Mouse (Mus musculus): ENCODE measurements around the gene Echdc3. TPM values are rescaled to one million over a fixed set of nuclear protein-coding genes. Genes with fewer than 3 reads are reported as not detected.

Gene Echdc3
- polyA plus RNA-seq, 1 experiment from 2014 or later: 2.4 TPM

- Histone ChIP-seq H3K9ac (ENCODE audit: low read depth, low read length) (no peak overlapping the region), H3K36me3 (ENCODE audit: control insufficient read depth, insufficient read depth, low read length) (no peaks in the 10 kb centered on the region), H3K9me3 (ENCODE audit: control insufficient read depth, low read length) (no peaks in the 10 kb centered on the region), H3K27ac (ENCODE audit: low read depth, low read length) (no peak overlapping the region), H3K27me3 (ENCODE audit: control insufficient read depth, insufficient read depth, low read length) (no peaks in the 10 kb centered on the region), H3K4me3 (ENCODE audit: low read depth, low read length) (no peak overlapping the region), H3K4me2 (replicated peaks; ENCODE audit: low read depth, low read length) (no peak overlapping the region), H3K4me1 (replicated peaks; ENCODE audit: control insufficient read depth, insufficient read depth, low read length) (no peaks in the 10 kb centered on the region)
- ATAC-seq (ENCODE audit: low FRiP score) (no peak), DNase-seq (ENCODE audit: low spot score) (no peak)
- 88% methylated on average over 4 of the region's 4 CpGs for WGBS
Observed at GRCm38 (mm10) chr2:6157208-6157607, 55.6 kb downstream of the Echdc3 start.

DNA sequence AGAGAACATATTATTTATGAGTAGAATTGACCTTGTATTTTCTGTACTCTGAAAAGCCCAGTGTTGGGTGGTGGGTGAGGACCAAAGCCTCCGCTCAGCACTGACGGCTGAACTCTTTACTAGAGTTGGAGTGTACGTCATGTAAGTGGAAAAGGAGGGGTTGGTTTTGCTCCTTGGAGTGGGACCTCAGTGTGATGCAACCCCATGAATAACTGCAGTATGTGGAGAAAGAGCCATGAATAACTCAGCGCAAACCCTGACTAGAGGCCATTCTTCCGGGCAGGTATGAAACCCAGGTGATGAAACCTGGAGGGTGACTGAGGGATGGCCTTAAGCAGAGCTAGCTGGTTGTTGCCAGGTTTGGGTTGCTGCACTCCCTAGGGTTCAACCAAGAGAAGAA lies 63.0 kb downstream of the Echdc3 start:
- no peak for ATAC-seq (ENCODE audit: low FRiP score)
- no peaks in the 10 kb centered on the region for H3K9me3 ChIP-seq (ENCODE audit: control insufficient read depth, low read length)
- H3K4me3 ChIP-seq (ENCODE audit: low read depth, low read length): no peak overlapping the region
- H3K9ac ChIP-seq (ENCODE audit: low read depth, low read length): no peak overlapping the region
- no peaks in the 10 kb centered on the region for H3K36me3 ChIP-seq (ENCODE audit: control insufficient read depth, insufficient read depth, low read length)
- H3K4me2 ChIP-seq (replicated peaks; ENCODE audit: low read depth, low read length): no peak overlapping the region
- no peak overlapping the region for H3K27ac ChIP-seq (ENCODE audit: low read depth, low read length)
- WGBS: 97% methylated on average over 5 of the region's 5 CpGs
- DNase-seq (ENCODE audit: low spot score): no peak
- H3K27me3 ChIP-seq (ENCODE audit: control insufficient read depth, insufficient read depth, low read length): no peaks in the 10 kb centered on the region
- H3K4me1 ChIP-seq (replicated peaks; ENCODE audit: control insufficient read depth, insufficient read depth, low read length): no peaks in the 10 kb centered on the region

- Histone ChIP-seq H3K4me2 (replicated peaks; ENCODE audit: low read depth, low read length) (no peak overlapping the region), H3K9ac (ENCODE audit: low read depth, low read length) (no peak overlapping the region), H3K4me3 (ENCODE audit: low read depth, low read length) (no peak overlapping the region), H3K9me3 (ENCODE audit: control insufficient read depth, low read length) (no peaks in the 10 kb centered on the region), H3K4me1 (replicated peaks; ENCODE audit: control insufficient read depth, insufficient read depth, low read length) (no peaks in the 10 kb centered on the region), H3K27me3 (ENCODE audit: control insufficient read depth, insufficient read depth, low read length) (no peaks in the 10 kb centered on the region), H3K27ac (ENCODE audit: low read depth, low read length) (no peak overlapping the region), H3K36me3 (ENCODE audit: control insufficient read depth, insufficient read depth, low read length) (no peaks in the 10 kb centered on the region)
- DNase-seq (ENCODE audit: low spot score): no peak
- ATAC-seq (ENCODE audit: low FRiP score): no peak
- WGBS: 83% methylated on average over 7 of the region's 7 CpGs
Observed at GRCm38 (mm10) chr2:6146901-6147300, 65.9 kb downstream of the Echdc3 start.

DNA sequence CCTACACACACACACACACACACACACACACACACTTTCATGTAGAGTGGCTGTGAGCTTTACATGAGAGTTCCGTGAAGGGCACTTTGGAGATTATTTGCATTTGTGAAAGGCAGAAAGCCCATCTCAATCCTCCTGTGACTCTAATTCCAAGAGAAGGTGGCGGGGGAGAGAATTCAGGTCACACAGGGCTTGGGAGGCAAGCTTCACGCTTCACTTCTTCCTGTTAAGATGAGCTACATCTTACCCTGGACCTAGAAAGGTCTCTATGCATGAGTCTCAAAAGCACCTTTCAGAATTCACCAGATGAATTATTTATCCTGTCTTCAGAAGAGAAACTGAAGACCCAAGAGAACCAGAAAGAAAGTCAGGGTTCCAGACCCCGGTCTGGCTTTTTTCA lies 66.6 kb downstream of the Echdc3 start:
- H3K4me2 ChIP-seq (replicated peaks; ENCODE audit: low read depth, low read length): no peak overlapping the region
- no peaks in the 10 kb centered on the region for H3K4me1 ChIP-seq (replicated peaks; ENCODE audit: control insufficient read depth, insufficient read depth, low read length)
- no peak for ATAC-seq (ENCODE audit: low FRiP score)
- no peak overlapping the region for H3K27ac ChIP-seq (ENCODE audit: low read depth, low read length)
- WGBS: 85% methylated on average over 4 of the region's 4 CpGs
- H3K9me3 ChIP-seq (ENCODE audit: control insufficient read depth, low read length): no peaks in the 10 kb centered on the region
- H3K4me3 ChIP-seq (ENCODE audit: low read depth, low read length): no peak overlapping the region
- H3K27me3 ChIP-seq (ENCODE audit: control insufficient read depth, insufficient read depth, low read length): no peaks in the 10 kb centered on the region
- no peaks in the 10 kb centered on the region for H3K36me3 ChIP-seq (ENCODE audit: control insufficient read depth, insufficient read depth, low read length)
- no peak overlapping the region for H3K9ac ChIP-seq (ENCODE audit: low read depth, low read length)
- no peak for DNase-seq (ENCODE audit: low spot score)

DNA sequence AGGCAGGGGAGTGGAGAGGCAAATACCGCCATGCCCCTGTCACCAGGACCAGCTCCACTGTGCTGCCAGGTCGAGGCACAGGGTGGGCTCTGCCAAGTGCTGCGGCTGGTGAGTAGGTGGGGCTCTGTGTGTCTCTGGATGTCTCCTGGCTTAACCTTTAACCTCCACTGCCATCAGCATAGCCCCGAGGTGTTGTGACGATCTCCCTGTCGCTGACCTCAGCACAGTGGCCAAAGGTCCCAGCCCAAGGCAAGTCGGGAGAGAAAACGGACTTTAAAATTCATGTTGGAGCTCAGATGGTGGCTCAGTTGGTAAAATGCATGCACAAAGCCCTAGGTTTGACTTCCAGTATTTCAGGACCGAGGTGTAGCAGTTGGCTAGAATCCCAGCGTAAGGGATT lies 67.2 kb downstream of the Echdc3 start:
- DNase-seq (ENCODE audit: low spot score) (no peak), ATAC-seq (ENCODE audit: low FRiP score) (no peak)
- Histone ChIP-seq H3K4me1 (replicated peaks; ENCODE audit: control insufficient read depth, insufficient read depth, low read length) (no peaks in the 10 kb centered on the region), H3K4me3 (ENCODE audit: low read depth, low read length) (no peak overlapping the region), H3K9ac (ENCODE audit: low read depth, low read length) (no peak overlapping the region), H3K4me2 (replicated peaks; ENCODE audit: low read depth, low read length) (no peak overlapping the region), H3K27ac (ENCODE audit: low read depth, low read length) (no peak overlapping the region), H3K9me3 (ENCODE audit: control insufficient read depth, low read length) (no peaks in the 10 kb centered on the region), H3K36me3 (ENCODE audit: control insufficient read depth, insufficient read depth, low read length) (no peaks in the 10 kb centered on the region), H3K27me3 (ENCODE audit: control insufficient read depth, insufficient read depth, low read length) (no peaks in the 10 kb centered on the region)
- WGBS: 80% methylated on average over 10 of the region's 10 CpGs

- DNase-seq (ENCODE audit: low spot score): no peak
- H3K9ac ChIP-seq (ENCODE audit: low read depth, low read length): no peak overlapping the region
- no peak overlapping the region for H3K27ac ChIP-seq (ENCODE audit: low read depth, low read length)
- ATAC-seq (ENCODE audit: low FRiP score): no peak
- H3K4me3 ChIP-seq (ENCODE audit: low read depth, low read length): no peak overlapping the region
- H3K9me3 ChIP-seq (ENCODE audit: control insufficient read depth, low read length): no peaks in the 10 kb centered on the region
- H3K36me3 ChIP-seq (ENCODE audit: control insufficient read depth, insufficient read depth, low read length): no peaks in the 10 kb centered on the region
- H3K4me2 ChIP-seq (replicated peaks; ENCODE audit: low read depth, low read length): no peak overlapping the region
- H3K4me1 ChIP-seq (replicated peaks; ENCODE audit: control insufficient read depth, insufficient read depth, low read length): no peaks in the 10 kb centered on the region
- no peaks in the 10 kb centered on the region for H3K27me3 ChIP-seq (ENCODE audit: control insufficient read depth, insufficient read depth, low read length)
- 81% methylated on average over 16 of the region's 16 CpGs for WGBS
Observed at GRCm38 (mm10) chr2:6142915-6143654, 69.7 kb downstream of the Echdc3 start.

GRCm38 (mm10) chr2:6140572-6141161 lies 72.2 kb downstream of the Echdc3 start:
- Histone ChIP-seq H3K27me3 (ENCODE audit: control insufficient read depth, insufficient read depth, low read length) (no peaks in the 10 kb centered on the region), H3K4me3 (ENCODE audit: low read depth, low read length) (no peak overlapping the region), H3K4me2 (replicated peaks; ENCODE audit: low read depth, low read length) (no peak overlapping the region), H3K9me3 (ENCODE audit: control insufficient read depth, low read length) (no peaks in the 10 kb centered on the region), H3K4me1 (replicated peaks; ENCODE audit: control insufficient read depth, insufficient read depth, low read length) (no peaks in the 10 kb centered on the region), H3K36me3 (ENCODE audit: control insufficient read depth, insufficient read depth, low read length) (no peaks in the 10 kb centered on the region), H3K27ac (ENCODE audit: low read depth, low read length) (no peak overlapping the region), H3K9ac (ENCODE audit: low read depth, low read length) (no peak overlapping the region)
- DNase-seq (ENCODE audit: low spot score) (no peak), ATAC-seq (ENCODE audit: low FRiP score) (no peak)
- WGBS: 84% methylated on average over 9 of the region's 9 CpGs

Other genes with a start within 250 kb of the Echdc3 start
- 2.3 and 3.4 TPM in 2 replicates for gene Proser2, start 82.8 kb downstream of the Echdc3 start, polyA plus RNA-seq (2014; fragmentation: Nextera tagmentation; extraction: Ambion mirVana)
- 12.9 and 15.8 TPM in 2 replicates for gene Usp6nl, start 109.6 kb upstream of the Echdc3 start, polyA plus RNA-seq (2014; fragmentation: Nextera tagmentation; extraction: Ambion mirVana)